Mouse (Mus musculus) CD4-positive, CD25-positive, alpha-beta regulatory T cell, adult 4 months (primary cell): Measurements from ENCODE around the gene Enam. TPM values are rescaled to one million over a fixed set of nuclear protein-coding genes. Genes with fewer than 3 reads are reported as not detected.

ENCODE experiments used
- polyA plus RNA-seq, 2 experiments: library from polyadenylated mRNA; unstranded; fragments of 100-300 nt; shearing (Covaris generic); gene quantifications; one replicate each; pipeline ENCODE4 v1.2.1; 2017

The Enam gene
- polyA plus RNA-seq, 2 experiments from 2014 or later, result not detected

Other genes starting within 250 kb of the Enam start
- not detected for gene Gm7714, start 219.1 kb upstream of the Enam start, polyA plus RNA-seq
- not detected for gene Prol1, start 170.7 kb upstream of the Enam start, polyA plus RNA-seq
- gene Amtn, start 111.9 kb upstream of the Enam start, polyA plus RNA-seq, result not detected
- under 1 TPM in 1 of 2 experiments, not detected in 1; 0.17 TPM for gene Ambn, start 32.0 kb upstream of the Enam start, polyA plus RNA-seq
- 1 to 10 TPM in 1 of 2 experiments, not detected in 1; 5.6 TPM for gene Jchain, start 39.9 kb downstream of the Enam start, polyA plus RNA-seq
- gene Utp3, start 66.5 kb downstream of the Enam start, polyA plus RNA-seq, result 10 to 100 TPM; 86.6 to 93.0 TPM
- gene Rufy3, start 77.1 kb downstream of the Enam start, polyA plus RNA-seq, result 1 to 10 TPM; 2.6 to 3.2 TPM
- gene Grsf1, start 188.2 kb downstream of the Enam start, polyA plus RNA-seq, result 10 to 100 TPM in 1 of 2 experiments, 1 to 10 TPM in 1; 6.4 to 10.0 TPM
- gene Mob1b, start 232.9 kb downstream of the Enam start, polyA plus RNA-seq, result 10 to 100 TPM; 10.2 to 10.7 TPM